Mouse (Mus musculus): ENCODE measurements around the gene Glis1. TPM values are rescaled to one million over a fixed set of nuclear protein-coding genes. Genes with fewer than 3 reads are reported as not detected.

Glis1 gene
- polyA plus RNA-seq, 1 experiment from 2014 or later, result 2.4 TPM

DNA sequence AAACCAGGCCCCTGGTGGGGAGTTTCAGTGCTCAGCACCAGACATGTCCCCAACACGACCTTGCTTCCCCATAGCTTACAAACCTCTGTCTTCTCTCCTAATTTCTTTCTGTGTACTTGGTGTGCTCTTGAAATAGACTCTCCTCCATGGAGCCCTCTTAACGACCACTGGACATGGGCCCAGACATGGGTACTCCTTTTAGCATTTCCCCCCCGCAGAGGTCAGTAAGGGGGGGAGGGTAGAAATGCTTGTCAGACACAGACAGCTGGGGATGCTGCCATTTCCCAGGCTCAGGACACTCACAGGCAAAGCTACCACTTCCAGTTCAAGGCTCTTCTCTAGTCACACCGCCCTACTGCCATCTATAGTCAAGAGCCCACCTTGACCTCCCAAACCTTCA is 207.2 kb downstream of the Glis1 start:
- Histone ChIP-seq H3K4me2 (replicated peaks) (no peak overlapping the region), H3K9me3 (no peaks in the 10 kb centered on the region), H3K27me3 (0 out of 2 replicates have a peak, but pooled peaks cover 6% of the 10 kb centered on the region), H3K4me3 (no peak overlapping the region), H3K4me1 (peaks cover 3% of the 10 kb centered on the region; the same call in 1 of the 2 replicates), H3K36me3 (no peaks in the 10 kb centered on the region), H3K9ac (replicated peaks) (no peak overlapping the region), H3K27ac (replicated peaks) (no peak overlapping the region)
- no peak for ATAC-seq (ENCODE audit: low FRiP score, low read depth)
- WGBS, result 75% methylated on average over 4 of the region's 4 CpGs

GRCm38 (mm10) chr4:107648959-107649485 is 214.6 kb downstream of the Glis1 start:
- Histone ChIP-seq H3K27me3 (peaks cover 25% of the 10 kb centered on the region), H3K36me3 (no peaks in the 10 kb centered on the region), H3K9ac (replicated peaks) (no peak overlapping the region), H3K4me2 (replicated peaks) (no peak overlapping the region), H3K4me1 (peaks cover 24% of the 10 kb centered on the region), H3K27ac (replicated peaks) (no peak overlapping the region), H3K4me3 (no peak overlapping the region), H3K9me3 (no peaks in the 10 kb centered on the region)
- no peak for ATAC-seq (ENCODE audit: low FRiP score, low read depth)
- 83% methylated on average over 5 of the region's 5 CpGs for WGBS

- Histone ChIP-seq H3K4me1 (peaks cover 24% of the 10 kb centered on the region), H3K4me3 (no peak overlapping the region), H3K4me2 (replicated peaks) (no peak overlapping the region), H3K27ac (replicated peaks) (no peak overlapping the region), H3K36me3 (no peaks in the 10 kb centered on the region), H3K27me3 (peaks cover 29% of the 10 kb centered on the region), H3K9ac (replicated peaks) (no peak overlapping the region), H3K9me3 (no peaks in the 10 kb centered on the region)
- WGBS, result 30% methylated on average over 12 of the region's 12 CpGs
- ATAC-seq (ENCODE audit: low FRiP score, low read depth), result 0 out of 2 replicates have a peak, but pooled peaks have one; percentile 25
These were observed 216.7 kb downstream of the Glis1 start for GRCm38 (mm10) chr4:107651021-107651496.

DNA sequence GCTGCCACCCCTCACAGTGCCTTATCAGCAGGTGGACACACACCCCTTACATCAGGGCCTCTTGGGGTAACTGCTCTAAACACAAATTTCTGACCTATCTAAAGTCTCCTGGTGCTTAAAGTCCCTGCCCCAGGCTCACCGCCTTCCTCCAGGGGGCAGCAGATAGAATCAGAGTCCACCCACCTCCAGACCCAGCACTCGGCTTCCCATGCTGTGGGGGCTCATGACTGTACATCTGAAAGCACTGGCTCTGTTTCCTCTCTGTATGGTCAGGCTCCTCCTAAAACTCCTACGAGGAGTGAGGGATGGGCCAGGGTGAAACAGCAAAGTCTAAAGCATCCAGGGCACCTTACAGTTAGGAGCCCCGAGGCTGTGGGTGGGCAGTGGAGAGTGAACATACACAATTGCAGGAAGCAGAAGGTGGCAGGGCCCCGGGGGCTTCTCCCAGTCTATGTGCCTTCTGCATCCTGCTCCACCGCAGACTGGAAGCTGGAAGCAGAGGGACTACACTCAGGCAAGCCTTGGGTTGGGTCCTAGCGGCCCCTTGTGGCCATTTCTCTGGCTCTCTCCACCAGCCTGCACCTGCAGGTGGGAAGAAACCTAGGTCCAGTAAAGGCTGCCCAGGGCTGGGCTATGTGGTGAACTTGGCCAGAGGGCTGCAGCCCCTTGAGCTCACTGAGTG is 218.3 kb downstream of the Glis1 start:
- 0 out of 2 replicates have a peak overlapping the region, but pooled peaks have one; percentile 13 for H3K4me2 ChIP-seq (replicated peaks)
- H3K27ac ChIP-seq (replicated peaks), result no peak overlapping the region
- no peak overlapping the region for H3K9ac ChIP-seq (replicated peaks)
- WGBS, result 9% methylated on average over 7 of the region's 7 CpGs
- no peak overlapping the region for H3K4me3 ChIP-seq
- no peaks in the 10 kb centered on the region for H3K9me3 ChIP-seq
- H3K27me3 ChIP-seq, result peaks cover 29% of the 10 kb centered on the region
- peaks cover 24% of the 10 kb centered on the region for H3K4me1 ChIP-seq
- H3K36me3 ChIP-seq, result no peaks in the 10 kb centered on the region
- peak; percentile 87 for ATAC-seq (ENCODE audit: low FRiP score, low read depth)

GRCm38 (mm10) chr4:107653280-107653643 is 218.9 kb downstream of the Glis1 start:
- Histone ChIP-seq H3K4me3 (no peak overlapping the region), H3K9ac (replicated peaks) (no peak overlapping the region), H3K27me3 (peaks cover 29% of the 10 kb centered on the region), H3K36me3 (no peaks in the 10 kb centered on the region), H3K27ac (replicated peaks) (no peak overlapping the region), H3K4me1 (peaks cover 24% of the 10 kb centered on the region), H3K4me2 (replicated peaks) (no peak overlapping the region), H3K9me3 (no peaks in the 10 kb centered on the region)
- WGBS, result 65% methylated on average over 5 of the region's 5 CpGs
- ATAC-seq (ENCODE audit: low FRiP score, low read depth), result 0 out of 2 replicates have a peak, but pooled peaks have one; percentile 2

DNA sequence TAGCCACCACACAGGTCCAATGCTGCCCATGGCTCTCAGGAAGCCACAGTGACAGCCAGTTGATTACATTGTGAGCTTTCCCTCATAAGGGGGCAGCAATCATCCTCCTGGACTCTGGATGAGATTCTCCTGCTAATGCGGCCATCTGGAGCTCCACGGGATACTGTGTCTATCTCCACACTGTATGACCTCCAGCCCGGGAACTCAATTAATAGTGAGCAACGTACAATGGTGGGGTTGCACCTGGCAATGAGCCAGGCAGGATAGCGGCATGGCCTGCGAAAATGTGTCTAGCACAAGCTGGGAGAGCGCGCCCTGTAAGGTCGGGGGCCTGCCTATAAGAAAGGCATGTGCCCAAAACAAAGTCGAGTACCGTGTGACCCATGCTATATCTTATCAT is 226.3 kb downstream of the Glis1 start:
- H3K27ac ChIP-seq (replicated peaks), result no peak overlapping the region
- 92% methylated on average over 11 of the region's 11 CpGs for WGBS
- ATAC-seq (ENCODE audit: low FRiP score, low read depth), result no peak
- no peaks in the 10 kb centered on the region for H3K27me3 ChIP-seq
- H3K4me3 ChIP-seq, result no peak overlapping the region
- no peak overlapping the region for H3K4me2 ChIP-seq (replicated peaks)
- H3K9me3 ChIP-seq, result no peaks in the 10 kb centered on the region
- H3K4me1 ChIP-seq, result 0 out of 2 replicates have a peak, but pooled peaks cover 5% of the 10 kb centered on the region
- H3K36me3 ChIP-seq, result no peaks in the 10 kb centered on the region
- no peak overlapping the region for H3K9ac ChIP-seq (replicated peaks)

GRCm38 (mm10) chr4:107668514-107668913 is 234.1 kb downstream of the Glis1 start:
- Histone ChIP-seq H3K4me3 (no peak overlapping the region), H3K36me3 (no peaks in the 10 kb centered on the region), H3K9me3 (no peaks in the 10 kb centered on the region), H3K9ac (replicated peaks) (no peak overlapping the region), H3K27ac (replicated peaks) (no peak overlapping the region), H3K4me1 (peaks cover 3% of the 10 kb centered on the region; the same call in 1 of the 2 replicates), H3K27me3 (peaks cover 35% of the 10 kb centered on the region), H3K4me2 (replicated peaks) (no peak overlapping the region)
- 90% methylated on average over 2 of the region's 2 CpGs for WGBS
- ATAC-seq (ENCODE audit: low FRiP score, low read depth), result no peak

DNA sequence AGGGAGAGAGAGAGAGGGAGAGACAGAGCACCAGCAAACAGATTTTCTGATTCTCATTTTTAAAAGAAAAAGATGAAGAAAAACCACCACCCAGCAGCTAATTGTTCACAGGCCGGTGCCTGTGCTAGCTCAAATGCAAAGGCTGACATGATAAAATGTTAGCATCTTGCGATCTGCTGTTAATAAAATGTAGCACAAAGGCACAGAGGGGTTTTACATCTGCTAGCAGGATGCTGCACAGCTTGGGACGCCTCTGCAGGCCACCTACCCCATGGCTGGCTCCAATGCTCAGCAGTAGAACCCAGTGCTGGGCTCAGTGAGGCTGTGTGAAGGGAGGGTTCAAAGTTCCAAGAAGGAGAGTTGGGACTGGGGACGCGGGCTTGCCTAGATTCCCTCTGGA is 236.3 kb downstream of the Glis1 start:
- Histone ChIP-seq H3K4me1 (peaks cover 9% of the 10 kb centered on the region), H3K4me3 (no peak overlapping the region), H3K36me3 (no peaks in the 10 kb centered on the region), H3K27ac (replicated peaks) (no peak overlapping the region), H3K9ac (replicated peaks) (no peak overlapping the region), H3K9me3 (no peaks in the 10 kb centered on the region), H3K4me2 (replicated peaks) (no peak overlapping the region), H3K27me3 (peaks cover 50% of the 10 kb centered on the region)
- ATAC-seq (ENCODE audit: low FRiP score, low read depth), result no peak
- 70% methylated on average over 5 of the region's 5 CpGs for WGBS

DNA sequence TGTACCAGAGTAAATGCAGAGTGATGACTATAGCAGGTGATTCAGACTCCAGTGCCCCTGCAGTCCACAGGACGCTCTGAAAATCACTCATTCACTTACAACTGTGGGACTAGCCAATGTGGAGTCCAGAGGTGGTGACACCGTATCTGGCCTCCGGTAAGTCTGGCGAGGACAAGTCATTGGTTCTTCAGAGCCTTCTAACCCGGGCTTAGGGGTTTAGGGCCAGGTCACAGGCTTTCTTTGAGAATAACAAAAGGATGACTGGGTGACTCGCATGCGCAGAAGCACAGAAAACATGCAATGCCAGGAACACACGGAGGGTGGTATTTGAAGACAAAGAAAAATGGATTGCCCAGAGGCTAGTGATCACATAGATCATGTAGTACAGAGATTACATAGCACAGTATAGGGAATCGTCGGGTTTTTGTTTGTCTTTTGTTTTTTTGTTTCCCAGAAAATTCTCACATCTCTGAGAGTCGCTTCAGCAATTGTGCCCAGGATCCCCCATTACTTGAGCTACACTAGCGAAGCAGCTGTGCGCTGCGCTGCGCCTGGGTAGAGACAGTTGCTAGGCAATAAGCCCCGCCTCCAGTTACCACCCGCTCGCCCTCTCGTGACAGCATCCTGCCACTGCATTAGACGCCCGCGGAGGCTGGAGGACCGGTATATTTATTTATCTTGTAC is 239.4 kb downstream of the Glis1 start:
- H3K4me3 ChIP-seq, result peak overlapping the region; percentile 19; the same call in 1 of the 2 replicates
- no peaks in the 10 kb centered on the region for H3K9me3 ChIP-seq
- no peak overlapping the region; the same call in 1 of the 2 replicates for H3K9ac ChIP-seq (replicated peaks)
- 10% methylated on average over 23 of the region's 23 CpGs for WGBS
- ATAC-seq (ENCODE audit: low FRiP score, low read depth), result peak; percentile 92
- peak overlapping the region; percentile 41 for H3K4me2 ChIP-seq (replicated peaks)
- no peaks in the 10 kb centered on the region for H3K36me3 ChIP-seq
- H3K27ac ChIP-seq (replicated peaks), result peak overlapping the region; percentile 80
- peaks cover 81% of the 10 kb centered on the region for H3K27me3 ChIP-seq
- peaks cover 14% of the 10 kb centered on the region for H3K4me1 ChIP-seq

- 20% methylated on average over 5 of the region's 5 CpGs for WGBS
These were observed 239.9 kb downstream of the Glis1 start for GRCm38 (mm10) chr4:107674322-107674644.

GRCm38 (mm10) chr4:107675645-107676044 is 241.3 kb downstream of the Glis1 start:
- Histone ChIP-seq H3K27ac (replicated peaks) (no peak overlapping the region), H3K4me3 (no peak overlapping the region), H3K36me3 (no peaks in the 10 kb centered on the region), H3K9me3 (no peaks in the 10 kb centered on the region), H3K4me2 (replicated peaks) (no peak overlapping the region), H3K9ac (replicated peaks) (no peak overlapping the region), H3K4me1 (peaks cover 32% of the 10 kb centered on the region), H3K27me3 (peaks cover 88% of the 10 kb centered on the region)
- no peak for ATAC-seq (ENCODE audit: low FRiP score, low read depth)
- 67% methylated on average over 10 of the region's 10 CpGs for WGBS

More at GRCm38 (mm10) chr4:107674322-107674644, 239.9 kb downstream of the Glis1 start:
- Histone ChIP-seq H3K9me3 (no peaks in the 10 kb centered on the region), H3K27me3 (peaks cover 86% of the 10 kb centered on the region), H3K4me3 (no peak overlapping the region), H3K4me2 (replicated peaks) (peak overlapping the region; percentile 41), H3K36me3 (no peaks in the 10 kb centered on the region), H3K4me1 (peaks cover 19% of the 10 kb centered on the region), H3K9ac (replicated peaks) (no peak overlapping the region), H3K27ac (replicated peaks) (peak overlapping the region; percentile 80; the same call in 1 of the 2 replicates)
- peak; percentile 45; the same call in 1 of the 2 replicates for ATAC-seq (ENCODE audit: low FRiP score, low read depth)

All from midbrain, embryonic 12.5 days (tissue).